Mouse (Mus musculus) heart, embryonic 15.5 days (tissue): Measurements from ENCODE around the gene Spag6. TPM values are rescaled to one million over a fixed set of nuclear protein-coding genes. Genes with fewer than 3 reads are reported as not detected.

Source experiments
- ATAC-seq: fragments of 200-750 bp; cut with Nextera tagmentation; replicated peaks from 2 replicates; pipeline ENCODE4 v1.8.0; 2017; ENCODE audit warnings: low read depth, moderate TSS enrichment; ENCODE audit not compliant: insufficient number of reproducible peaks, insufficient read depth, low FRiP score
- H3K27ac ChIP-seq: fragments of 300-500 bp; sonication (generic); 2 replicates; pipeline ENCODE4 v1.5.1; 2015; ENCODE audit warnings: mild to moderate bottlenecking, inconsistent platforms
- H3K27me3 ChIP-seq: fragments of 300-500 bp; sonication (generic); 2 replicates; pipeline ENCODE4 v1.6.1; 2015; ENCODE audit warnings: inconsistent platforms
- H3K36me3 ChIP-seq: fragments of 300-500 bp; sonication (generic); 2 replicates; pipeline ENCODE4 v1.6.1; 2015; ENCODE audit warnings: mild to moderate bottlenecking, inconsistent platforms
- H3K4me1 ChIP-seq: fragments of 300-500 bp; sonication (generic); replicated peaks from 2 replicates; pipeline ENCODE4 v1.6.1; 2015; ENCODE audit warnings: inconsistent platforms
- H3K4me2 ChIP-seq: fragments of 300-500 bp; sonication (generic); 2 replicates; pipeline ENCODE4 v1.6.1; 2015; ENCODE audit warnings: inconsistent platforms, mild to moderate bottlenecking, moderate library complexity
- H3K4me3 ChIP-seq: fragments of 300-500 bp; sonication (generic); 2 replicates; pipeline ENCODE4 v1.5.1; 2015; ENCODE audit warnings: mild to moderate bottlenecking, inconsistent platforms
- H3K9ac ChIP-seq: fragments of 300-500 bp; sonication (generic); 2 replicates; pipeline ENCODE4 v1.6.1; 2015; ENCODE audit warnings: mild to moderate bottlenecking, inconsistent platforms
- H3K9me3 ChIP-seq: fragments of 300-500 bp; sonication (generic); replicated peaks from 2 replicates; pipeline ENCODE4 v1.6.1; 2016; ENCODE audit warnings: inconsistent platforms
- WGBS: fragments of 180-500 bp; shearing (Covaris S2); methylation state at CpG from one replicate; pipeline ENCODE4 v1.1.7; 2015; ENCODE audit warnings: mixed read lengths; 5-methylcytosine and 5-hydroxymethylcytosine counted together
- polyA plus RNA-seq: library from polyadenylated mRNA; unstranded; fragments of >200 nt; fragmentation: Nextera tagmentation; extraction: Ambion mirVana; gene quantifications from 2 replicates; pipeline ENCODE4 v1.2.1, GENCODE M21; 2015

The Spag6 gene
- polyA plus RNA-seq = 0.06 and 0.44 TPM in 2 replicates

GRCm38 (mm10) chr2:18693871-18694610 is at the start of gene Spag6:
TSS of gene Spag6 (plus strand) at chr2:18694032.
- no peaks in the 10 kb centered on the region for H3K9me3 ChIP-seq
- H3K4me1 ChIP-seq = peaks cover 24% of the 10 kb centered on the region
- H3K4me3 ChIP-seq = peak within 1 kb of the TSS; percentile 66
- 0% methylated on average over 48 of the region's 61 CpGs for WGBS
- H3K27ac ChIP-seq = peak within 1 kb of the TSS; percentile 85
- peak; percentile 75 for ATAC-seq
- H3K4me2 ChIP-seq = peak within 1 kb of the TSS; percentile 89
- H3K27me3 ChIP-seq = peaks cover 63% of the 10 kb centered on the region
- peak within 1 kb of the TSS; percentile 79 for H3K9ac ChIP-seq
- no peaks in the 10 kb centered on the region for H3K36me3 ChIP-seq

DNA sequence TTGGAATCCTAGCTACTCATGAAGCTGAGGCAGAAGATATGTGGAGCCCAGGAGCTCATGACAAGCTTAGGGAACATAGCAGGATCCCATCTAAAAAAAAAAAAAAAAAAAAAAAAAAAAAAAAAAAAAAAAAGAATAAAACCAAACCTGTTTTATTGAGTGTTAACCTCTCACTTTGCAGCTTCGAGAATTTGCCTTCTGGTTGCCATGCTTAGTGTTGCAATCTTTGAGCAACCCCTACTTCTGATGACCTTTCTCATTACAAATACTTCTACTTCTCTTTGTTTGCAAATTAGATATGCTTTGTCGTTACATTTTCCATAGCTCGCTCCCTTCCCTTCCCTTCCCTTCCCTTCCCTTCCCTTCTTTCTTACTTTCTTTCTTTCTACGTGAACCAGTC is 45.3 kb upstream of the Spag6 start:
- Histone ChIP-seq H3K9ac (no peak overlapping the region), H3K27ac (no peak overlapping the region), H3K4me1 (no peaks in the 10 kb centered on the region), H3K36me3 (no peaks in the 10 kb centered on the region), H3K27me3 (no peaks in the 10 kb centered on the region), H3K9me3 (no peaks in the 10 kb centered on the region), H3K4me2 (no peak overlapping the region), H3K4me3 (no peak overlapping the region)
- no peak for ATAC-seq
- WGBS = 80% methylated on average over 4 of the region's 4 CpGs

DNA sequence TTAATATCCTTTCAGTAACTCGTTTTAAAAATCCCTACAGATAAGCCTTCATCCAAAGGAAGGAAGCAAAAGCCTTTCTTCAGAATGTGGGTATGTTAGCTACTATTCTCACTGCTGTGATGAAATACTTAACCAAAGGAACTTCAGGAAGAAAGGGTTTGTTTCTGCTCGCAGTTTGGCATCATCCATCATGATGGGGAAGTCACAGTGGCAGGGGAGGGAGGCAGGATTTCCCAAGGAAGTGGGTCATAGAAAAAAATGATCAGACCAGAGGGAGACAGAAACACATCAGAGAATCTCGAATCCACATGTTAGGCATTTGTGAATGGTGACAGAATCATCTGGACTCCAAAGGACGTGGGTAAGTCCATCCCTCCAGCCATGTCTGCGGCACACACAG is 39.0 kb upstream of the Spag6 start:
- 54% methylated on average over 5 of the region's 5 CpGs for WGBS
- H3K9me3 ChIP-seq = no peaks in the 10 kb centered on the region
- H3K27ac ChIP-seq = no peak overlapping the region
- no peaks in the 10 kb centered on the region for H3K27me3 ChIP-seq
- no peak overlapping the region for H3K4me2 ChIP-seq
- H3K4me3 ChIP-seq = no peak overlapping the region
- H3K9ac ChIP-seq = no peak overlapping the region
- no peak for ATAC-seq
- H3K4me1 ChIP-seq = no peaks in the 10 kb centered on the region
- no peaks in the 10 kb centered on the region for H3K36me3 ChIP-seq

- H3K4me1 ChIP-seq = no peaks in the 10 kb centered on the region
- 86% methylated on average over 3 of the region's 3 CpGs for WGBS
- no peak overlapping the region for H3K27ac ChIP-seq
- H3K36me3 ChIP-seq = no peaks in the 10 kb centered on the region
- H3K9me3 ChIP-seq = no peaks in the 10 kb centered on the region
- H3K4me3 ChIP-seq = no peak overlapping the region
- no peak overlapping the region for H3K4me2 ChIP-seq
- no peak overlapping the region for H3K9ac ChIP-seq
- no peaks in the 10 kb centered on the region; the same call in 1 of the 2 replicates for H3K27me3 ChIP-seq
- ATAC-seq = no peak
These were observed 29.8 kb upstream of the Spag6 start for GRCm38 (mm10) chr2:18664003-18664402.

DNA sequence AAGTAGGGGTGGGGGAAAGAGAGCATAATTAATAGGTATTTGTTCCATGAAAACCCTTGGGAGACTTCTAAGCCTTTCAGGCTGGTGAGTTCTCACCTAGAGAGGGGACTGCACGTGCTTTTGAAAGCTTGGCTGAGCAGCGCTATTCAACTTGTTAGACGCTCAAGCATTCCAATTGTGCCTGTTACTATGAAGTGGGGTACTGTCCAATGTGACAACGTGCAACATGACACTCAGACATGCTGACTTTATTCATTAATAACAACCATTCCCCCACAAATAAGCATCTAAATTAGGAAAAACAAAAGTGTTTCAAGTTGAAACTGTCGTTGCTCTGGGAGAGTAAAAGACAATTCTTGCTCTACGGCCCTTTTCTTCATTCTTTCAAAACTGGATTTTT is 22.8 kb upstream of the Spag6 start:
- no peak overlapping the region for H3K4me3 ChIP-seq
- no peak for ATAC-seq
- no peaks in the 10 kb centered on the region for H3K9me3 ChIP-seq
- no peak overlapping the region for H3K27ac ChIP-seq
- H3K27me3 ChIP-seq = no peaks in the 10 kb centered on the region; the same call in 1 of the 2 replicates
- 35% methylated on average over 6 of the region's 6 CpGs for WGBS
- H3K4me1 ChIP-seq = peaks cover 11% of the 10 kb centered on the region
- no peak overlapping the region; the same call in 1 of the 2 replicates for H3K4me2 ChIP-seq
- H3K9ac ChIP-seq = no peak overlapping the region
- H3K36me3 ChIP-seq = no peaks in the 10 kb centered on the region

DNA sequence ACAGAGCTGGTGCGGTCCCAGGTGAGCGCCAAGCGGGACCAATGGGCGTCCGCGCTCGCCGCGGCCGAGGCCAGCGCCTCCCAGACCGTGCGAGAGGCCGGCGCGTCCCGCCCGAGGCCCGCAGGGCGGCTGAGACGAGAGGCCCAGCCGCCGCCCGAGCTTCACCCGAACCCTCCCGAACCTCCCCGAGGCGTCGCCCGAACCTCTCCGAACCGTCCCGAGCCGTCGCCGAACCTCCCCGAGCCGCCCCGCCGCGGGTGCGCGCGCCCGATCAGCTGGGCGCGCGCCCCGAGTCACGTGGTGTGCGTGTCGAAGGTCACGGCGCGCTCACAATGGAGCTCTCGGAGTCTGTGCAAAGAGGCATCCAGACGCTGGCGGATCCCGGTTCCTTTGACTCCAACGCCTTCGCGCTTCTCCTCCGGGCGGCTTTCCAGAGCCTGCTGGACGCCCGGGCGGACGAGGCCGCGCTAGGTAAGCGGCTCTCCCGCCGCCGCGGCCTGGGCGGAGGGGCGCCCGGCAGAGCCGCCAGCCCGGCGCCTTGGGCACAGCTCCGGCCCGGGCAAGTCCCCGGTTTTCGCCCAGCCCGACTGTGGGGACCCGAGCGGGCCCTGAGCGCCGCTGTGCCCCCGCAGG is 21.6 kb upstream of the Spag6 start, which contains the start of gene Commd3:
Gene Commd3, plus strand, starts transcription at position 252 of the 633 bp plus-strand sequence.
- peak within 1 kb of the TSS; percentile 82 for H3K4me2 ChIP-seq
- peak; percentile 86 for ATAC-seq
- peak within 1 kb of the TSS; percentile 96 for H3K27ac ChIP-seq
- peaks cover 13% of the 10 kb centered on the region for H3K4me1 ChIP-seq
- peak within 1 kb of the TSS; percentile 82 for H3K4me3 ChIP-seq
- no peaks in the 10 kb centered on the region for H3K36me3 ChIP-seq
- no peaks in the 10 kb centered on the region for H3K9me3 ChIP-seq
- peak within 1 kb of the TSS; percentile 91 for H3K9ac ChIP-seq
- WGBS = under 1% methylated on average over 90 of the region's 91 CpGs
- no peaks in the 10 kb centered on the region; the same call in 1 of the 2 replicates for H3K27me3 ChIP-seq

- Histone ChIP-seq H3K9me3 (no peaks in the 10 kb centered on the region), H3K4me2 (peak overlapping the region; percentile 82), H3K9ac (peak overlapping the region; percentile 91), H3K27me3 (no peaks in the 10 kb centered on the region; the same call in 1 of the 2 replicates), H3K36me3 (no peaks in the 10 kb centered on the region), H3K27ac (peak overlapping the region; percentile 96), H3K4me3 (peak overlapping the region; percentile 82), H3K4me1 (peaks cover 13% of the 10 kb centered on the region)
- ATAC-seq = no peak
- 1% methylated on average over 11 of the region's 11 CpGs for WGBS
These were observed 21.1 kb upstream of the Spag6 start for GRCm38 (mm10) chr2:18672766-18673164.

DNA sequence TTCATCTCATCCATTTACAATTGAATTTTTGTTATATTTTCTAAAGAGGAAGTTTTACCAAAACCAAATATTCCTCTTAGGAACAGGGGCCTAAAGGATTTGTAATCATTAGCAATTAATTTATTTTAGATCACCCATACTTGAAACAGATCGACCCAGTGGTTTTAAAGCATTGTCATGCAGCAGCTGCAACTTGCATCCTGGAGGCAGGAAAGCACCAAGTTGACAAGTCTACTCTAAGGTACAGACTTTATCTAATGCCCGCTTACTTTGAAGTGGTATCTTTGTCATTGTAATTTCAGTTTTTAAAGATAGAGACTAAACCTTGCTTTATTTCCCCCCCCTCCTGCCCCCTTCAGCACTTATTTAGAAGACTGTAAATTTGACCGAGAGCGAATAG is 20.1 kb upstream of the Spag6 start:
- WGBS = 75% methylated on average over 4 of the region's 4 CpGs
- Histone ChIP-seq H3K36me3 (no peaks in the 10 kb centered on the region), H3K4me3 (no peak overlapping the region), H3K4me1 (peaks cover 17% of the 10 kb centered on the region), H3K4me2 (peak overlapping the region; percentile 82; the same call in 1 of the 2 replicates), H3K9ac (no peak overlapping the region), H3K27ac (no peak overlapping the region), H3K27me3 (0 out of 2 replicates have a peak, but pooled peaks cover 3% of the 10 kb centered on the region), H3K9me3 (no peaks in the 10 kb centered on the region)
- no peak for ATAC-seq

DNA sequence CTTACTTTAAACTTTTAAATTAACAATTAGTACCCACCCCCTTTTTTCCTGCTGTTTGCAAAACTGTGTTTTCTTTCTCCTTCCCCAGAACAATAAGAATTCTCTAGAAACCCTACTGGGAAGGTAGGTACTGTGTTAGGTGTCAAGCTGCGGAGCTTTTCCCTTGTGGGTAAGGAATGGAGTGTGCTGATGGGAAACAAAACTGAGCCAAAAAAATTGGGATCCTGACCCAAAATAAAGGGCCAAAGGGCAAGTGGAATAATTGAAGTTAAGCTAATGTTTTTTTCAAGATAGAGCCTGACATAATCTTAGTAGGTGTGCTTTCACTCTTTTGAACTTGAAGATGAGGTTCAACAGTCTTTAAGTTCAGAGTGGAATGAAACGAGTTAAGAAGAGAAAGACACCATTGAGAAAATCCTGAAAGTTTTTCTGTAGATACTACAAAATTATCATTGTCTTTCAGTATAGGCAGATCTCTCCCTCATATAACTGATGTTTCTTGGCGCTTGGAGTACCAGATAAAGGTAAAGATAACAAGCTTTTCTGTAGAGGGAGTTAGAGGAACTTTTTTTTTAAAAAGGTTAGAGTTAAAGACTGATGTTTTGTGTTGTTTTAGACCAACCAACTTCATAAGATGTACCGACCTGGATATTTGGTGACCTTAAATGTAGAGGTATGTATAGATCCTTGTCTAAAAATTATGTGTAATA is 19.5 kb upstream of the Spag6 start:
- Histone ChIP-seq H3K4me1 (peaks cover 17% of the 10 kb centered on the region), H3K27me3 (peaks cover 7% of the 10 kb centered on the region), H3K4me2 (no peak overlapping the region), H3K4me3 (no peak overlapping the region), H3K9ac (no peak overlapping the region), H3K9me3 (no peaks in the 10 kb centered on the region), H3K27ac (no peak overlapping the region), H3K36me3 (no peaks in the 10 kb centered on the region)
- ATAC-seq = no peak
- WGBS = 88% methylated on average over 4 of the region's 4 CpGs

DNA sequence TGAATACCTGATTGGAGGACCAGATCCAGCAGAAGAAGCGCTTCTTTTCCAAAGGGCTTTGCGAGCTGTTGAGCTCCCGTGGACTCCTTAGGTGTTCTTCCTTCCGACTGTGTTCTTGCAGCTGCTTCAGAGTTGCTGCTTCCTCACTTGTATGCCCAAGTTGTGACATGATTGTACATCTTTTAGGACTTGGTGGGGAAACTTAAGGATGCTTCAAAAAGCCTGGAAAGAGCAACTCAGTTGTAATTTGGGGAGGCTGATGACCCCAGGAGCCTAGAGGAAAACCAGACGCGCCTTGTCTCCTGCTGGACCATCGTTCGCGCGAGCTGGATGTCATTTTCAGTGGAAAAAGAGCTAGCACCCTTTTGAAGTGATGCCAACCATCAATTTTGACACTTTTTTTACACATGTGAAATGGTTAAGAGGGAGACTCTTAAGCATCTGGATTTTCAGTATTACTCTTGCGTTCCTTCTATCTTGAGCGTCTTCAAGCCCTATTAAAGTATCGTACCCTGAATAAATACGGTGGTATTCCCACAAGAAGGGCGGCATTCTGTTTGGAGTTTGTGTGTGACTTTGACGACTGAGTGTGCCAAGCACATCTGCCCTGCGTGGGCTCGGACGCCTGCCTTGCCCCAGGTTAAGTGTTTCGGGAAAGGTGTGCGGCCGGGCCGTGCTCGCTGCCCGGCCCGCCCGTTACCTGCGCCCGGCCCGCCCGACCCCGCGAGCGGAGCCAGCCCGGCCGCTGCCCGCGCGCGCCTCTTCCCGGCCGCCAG is 18.0 kb upstream of the Spag6 start:
- ATAC-seq = no peak
- no peaks in the 10 kb centered on the region for H3K36me3 ChIP-seq
- peak overlapping the region; percentile 92 for H3K27ac ChIP-seq
- H3K4me3 ChIP-seq = peak overlapping the region; percentile 75
- H3K4me1 ChIP-seq = peaks cover 24% of the 10 kb centered on the region
- peaks cover 19% of the 10 kb centered on the region for H3K27me3 ChIP-seq
- WGBS = 20% methylated on average over 37 of the region's 42 CpGs
- H3K4me2 ChIP-seq = peak overlapping the region; percentile 86
- peak overlapping the region; percentile 82 for H3K9ac ChIP-seq
- no peaks in the 10 kb centered on the region for H3K9me3 ChIP-seq
